Mouse (Mus musculus): ENCODE measurements around the gene B4galt2.

DNA sequence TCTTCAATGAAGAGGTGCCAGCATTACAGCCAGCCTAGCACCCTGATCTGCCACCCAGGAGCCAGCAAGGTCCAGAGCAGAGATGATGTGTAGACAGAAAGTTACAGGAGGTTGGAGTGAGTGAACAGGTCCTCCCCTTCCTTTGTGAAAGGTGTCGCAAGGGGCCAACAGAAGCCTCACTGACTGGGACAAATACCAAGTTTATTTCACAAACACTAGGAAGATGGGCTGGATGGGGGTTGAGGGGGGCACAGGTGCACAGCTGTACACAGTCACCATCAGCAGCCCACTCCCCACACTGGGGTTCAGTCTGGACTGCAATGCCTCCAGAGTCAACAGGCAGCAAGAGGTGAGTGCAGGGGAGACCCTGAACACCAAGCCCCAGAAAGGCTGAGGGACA is 859 bp upstream of the B4galt2 start:
- TF ChIP-seq POLR2A (IDR thresholded peaks at IDR 0.05; ENCODE audit: borderline replicate concordance, control insufficient read depth, low read depth, low read length) (no peak), CTCF (IDR thresholded peaks at IDR 0.05; ENCODE audit: control insufficient read depth, insufficient read depth, low read length) (no peak)

Data from bone marrow, adult 2 months (tissue).